Mouse (Mus musculus) ES-E14 (cell line): ENCODE measurements around the gene Emx1.

Experiments
- CHD2 ChIP-seq: IDR thresholded peaks from 2 replicates; pipeline ENCODE4 v1.6.1; 2014; ENCODE audit warnings: mild to moderate bottlenecking, low read depth, low read length, inconsistent platforms
- HCFC1 ChIP-seq: IDR thresholded peaks from 2 replicates; pipeline ENCODE4 v1.6.1; 2012; ENCODE audit warnings: low read length, inconsistent platforms, borderline replicate concordance; ENCODE audit not compliant: insufficient read depth
- MAFK ChIP-seq: IDR thresholded peaks from 2 replicates; pipeline ENCODE4 v1.6.1; 2014; ENCODE audit warnings: mild to moderate bottlenecking, low read depth, low read length, inconsistent platforms; ENCODE audit not compliant: insufficient read depth
- ZC3H11A ChIP-seq: IDR thresholded peaks from 2 replicates; pipeline ENCODE4 v1.6.1; 2012; ENCODE audit warnings: low read depth, mild to moderate bottlenecking, inconsistent platforms, low read length, borderline replicate concordance
- ZNF384 ChIP-seq: IDR thresholded peaks from 2 replicates; pipeline ENCODE4 v1.6.1; 2012; ENCODE audit warnings: low read depth, low read length, inconsistent platforms

- TF ChIP-seq MAFK (no peak), CHD2 (no peak), ZC3H11A (no peak), HCFC1 (no peak), ZNF384 (no peak)
Measured at GRCm38 (mm10) chr6:85179569-85179968, 7.7 kb upstream of the Emx1 start.
